Mouse (Mus musculus) yolk sac, embryonic 10.5 days (tissue): ENCODE data around the gene Tatdn3.
"Not testable (repeated sequence)": the region's sequence is repeated elsewhere in the genome, so short reads cannot be mapped to it uniquely, and the experiment has no call there.

Source experiments
- DNase-seq: peaks from one replicate; pipeline ENCODE4 v3.0.0-alpha.2; 2017; ENCODE audit warnings: low spot score

Gene Tatdn3

GRCm38 (mm10) chr1:191035649-191036048 is 27.1 kb downstream of the Tatdn3 start:
- DNase-seq: no peak

- not testable (repeated sequence) for DNase-seq
These were observed 31.8 kb downstream of the Tatdn3 start for GRCm38 (mm10) chr1:191030922-191031425.

- DNase-seq: no peak
These were observed 32.5 kb downstream of the Tatdn3 start for GRCm38 (mm10) chr1:191030182-191030581.

GRCm38 (mm10) chr1:191026021-191026713 is 36.6 kb downstream of the Tatdn3 start, which contains the start of gene Flvcr1:
Gene Flvcr1 (minus strand): TSS chr1:191026158.
- peak; percentile 99 for DNase-seq

- peak; percentile 33 for DNase-seq
These were observed 37.4 kb downstream of the Tatdn3 start for GRCm38 (mm10) chr1:191025016-191026012.

- not testable (repeated sequence) for DNase-seq
These were observed 38.9 kb downstream of the Tatdn3 start for GRCm38 (mm10) chr1:191023806-191024205.

- DNase-seq: no peak
These were observed 39.6 kb downstream of the Tatdn3 start for GRCm38 (mm10) chr1:191023140-191023539.

GRCm38 (mm10) chr1:191021016-191021415 is 41.7 kb downstream of the Tatdn3 start:
- DNase-seq: no peak

GRCm38 (mm10) chr1:191020217-191020924 is 42.4 kb downstream of the Tatdn3 start:
- no peak for DNase-seq

- no peak for DNase-seq
These were observed 42.9 kb downstream of the Tatdn3 start for GRCm38 (mm10) chr1:191019803-191020202.

GRCm38 (mm10) chr1:191014271-191014670 is 48.5 kb downstream of the Tatdn3 start:
- DNase-seq: no peak

- no peak for DNase-seq
These were observed 54.0 kb downstream of the Tatdn3 start for GRCm38 (mm10) chr1:191008707-191009106.

- DNase-seq: no peak
These were observed 60.5 kb downstream of the Tatdn3 start for GRCm38 (mm10) chr1:191002201-191002600.

- no peak for DNase-seq
These were observed 62.0 kb downstream of the Tatdn3 start for GRCm38 (mm10) chr1:191000686-191001085.

- DNase-seq: no peak
These were observed 64.7 kb downstream of the Tatdn3 start for GRCm38 (mm10) chr1:190998027-190998426.

GRCm38 (mm10) chr1:190996346-190996877 is 66.3 kb downstream of the Tatdn3 start:
- DNase-seq: no peak
